Mouse (Mus musculus): Measurements from ENCODE around the gene Agap1.

- no peak for TF ChIP-seq CTCF (IDR thresholded peaks at IDR 0.05; ENCODE audit: borderline replicate concordance, control insufficient read depth, extremely low read depth, insufficient read depth, low read length, poor library complexity)
- TF ChIP-seq POLR2A (IDR thresholded peaks at IDR 0.05; ENCODE audit: control insufficient read depth, extremely low read depth, insufficient read depth, low read length, poor library complexity), result no peak
Measured at GRCm38 (mm10) chr1:89477033-89477432, 22.4 kb downstream of the Agap1 start.

Data from thymus, adult 2 months (tissue).